Mouse (Mus musculus): ENCODE measurements around the gene Hspa1l. TPM values are rescaled to one million over a fixed set of nuclear protein-coding genes. Genes with fewer than 3 reads are reported as not detected.
"Not testable (repeated sequence)": the region's sequence is repeated elsewhere in the genome, so short reads cannot be mapped to it uniquely, and the experiment has no call there.

Gene Hspa1l
- polyA plus RNA-seq, 1 experiment from 2014 or later: 1.1 TPM

GRCm38 (mm10) chr17:35003022-35003838, 30.7 kb downstream of the Hspa1l start:
- no peak for DNase-seq (ENCODE audit: low spot score)
- Histone ChIP-seq H3K27ac (replicated peaks) (no peak overlapping the region), H3K27me3 (replicated peaks; ENCODE audit: low read depth, poor library complexity, severe bottlenecking) (no peaks in the 10 kb centered on the region), H3K9me3 (no peaks in the 10 kb centered on the region), H3K4me3 (peak overlapping the region; percentile 97), H3K4me1 (peaks cover 46% of the 10 kb centered on the region), H3K36me3 (replicated peaks) (peaks cover 65% of the 10 kb centered on the region)
- WGBS: 72% methylated on average over 9 of the region's 9 CpGs

GRCm38 (mm10) chr17:35004075-35004717, 31.7 kb downstream of the Hspa1l start:
- DNase-seq (ENCODE audit: low spot score): no peak
- WGBS: 93% methylated on average over 17 of the region's 17 CpGs
- no peaks in the 10 kb centered on the region for H3K9me3 ChIP-seq
- peaks cover 65% of the 10 kb centered on the region for H3K36me3 ChIP-seq (replicated peaks)
- H3K4me3 ChIP-seq: peak overlapping the region; percentile 6; the same call in 1 of the 2 replicates
- H3K27ac ChIP-seq (replicated peaks): no peak overlapping the region
- no peaks in the 10 kb centered on the region for H3K27me3 ChIP-seq (replicated peaks; ENCODE audit: low read depth, poor library complexity, severe bottlenecking)
- H3K4me1 ChIP-seq: peaks cover 37% of the 10 kb centered on the region

GRCm38 (mm10) chr17:35005158-35005557, 32.7 kb downstream of the Hspa1l start:
- Histone ChIP-seq H3K27me3 (replicated peaks; ENCODE audit: low read depth, poor library complexity, severe bottlenecking) (no peaks in the 10 kb centered on the region), H3K4me3 (peak overlapping the region; percentile 14; the same call in 1 of the 2 replicates), H3K36me3 (replicated peaks) (peaks cover 73% of the 10 kb centered on the region)

GRCm38 (mm10) chr17:35005902-35006301, 33.4 kb downstream of the Hspa1l start:
- not testable (repeated sequence) for H3K27me3 ChIP-seq (replicated peaks; ENCODE audit: low read depth, poor library complexity, severe bottlenecking); DNase-seq (ENCODE audit: low spot score); H3K4me3 ChIP-seq; H3K27ac ChIP-seq (replicated peaks); H3K9me3 ChIP-seq
- Histone ChIP-seq H3K36me3 (replicated peaks) (peaks cover 81% of the 10 kb centered on the region), H3K4me1 (peaks cover 28% of the 10 kb centered on the region)
- WGBS: 97% methylated on average over 4 of the region's 5 CpGs

More at GRCm38 (mm10) chr17:35005158-35005557, 32.7 kb downstream of the Hspa1l start:
- no peak for DNase-seq (ENCODE audit: low spot score)
- no peak overlapping the region for H3K27ac ChIP-seq (replicated peaks)
- peaks cover 28% of the 10 kb centered on the region for H3K4me1 ChIP-seq
- H3K9me3 ChIP-seq: no peaks in the 10 kb centered on the region
- WGBS: 93% methylated on average over 10 of the region's 10 CpGs

GRCm38 (mm10) chr17:35007387-35007991, 35.0 kb downstream of the Hspa1l start:
- peaks cover 17% of the 10 kb centered on the region for H3K4me1 ChIP-seq
- no peaks in the 10 kb centered on the region for H3K9me3 ChIP-seq
- H3K36me3 ChIP-seq (replicated peaks): peaks cover 96% of the 10 kb centered on the region
- H3K27ac ChIP-seq (replicated peaks): no peak overlapping the region
- DNase-seq (ENCODE audit: low spot score): no peak
- 94% methylated on average over 7 of the region's 7 CpGs for WGBS
- H3K27me3 ChIP-seq (replicated peaks; ENCODE audit: low read depth, poor library complexity, severe bottlenecking): no peaks in the 10 kb centered on the region
- H3K4me3 ChIP-seq: peak overlapping the region; percentile 8; the same call in 1 of the 2 replicates

- DNase-seq (ENCODE audit: low spot score): no peak
- 90% methylated on average over 7 of the region's 7 CpGs for WGBS
- H3K36me3 ChIP-seq (replicated peaks): peaks cover 99% of the 10 kb centered on the region
- H3K27ac ChIP-seq (replicated peaks): no peak overlapping the region
- no peaks in the 10 kb centered on the region for H3K4me1 ChIP-seq
- H3K4me3 ChIP-seq: no peak overlapping the region
- H3K9me3 ChIP-seq: no peaks in the 10 kb centered on the region
- no peaks in the 10 kb centered on the region for H3K27me3 ChIP-seq (replicated peaks; ENCODE audit: low read depth, poor library complexity, severe bottlenecking)
These were observed 37.1 kb downstream of the Hspa1l start for GRCm38 (mm10) chr17:35009586-35009985.

GRCm38 (mm10) chr17:35011440-35011839, 38.9 kb downstream of the Hspa1l start:
- Histone ChIP-seq H3K4me1 (no peaks in the 10 kb centered on the region), H3K36me3 (replicated peaks) (peaks cover 100% of the 10 kb centered on the region), H3K27me3 (replicated peaks; ENCODE audit: low read depth, poor library complexity, severe bottlenecking) (no peaks in the 10 kb centered on the region), H3K9me3 (no peaks in the 10 kb centered on the region), H3K27ac (replicated peaks) (no peak overlapping the region), H3K4me3 (0 out of 2 replicates have a peak overlapping the region, but pooled peaks have one; percentile 16)
- 90% methylated on average over 8 of the region's 8 CpGs for WGBS
- DNase-seq (ENCODE audit: low spot score): no peak

GRCm38 (mm10) chr17:35012430-35012829, 39.9 kb downstream of the Hspa1l start:
- 88% methylated on average over 13 of the region's 13 CpGs for WGBS
- no peak overlapping the region for H3K27ac ChIP-seq (replicated peaks)
- H3K27me3 ChIP-seq (replicated peaks; ENCODE audit: low read depth, poor library complexity, severe bottlenecking): no peaks in the 10 kb centered on the region
- no peak overlapping the region for H3K4me3 ChIP-seq
- no peaks in the 10 kb centered on the region for H3K4me1 ChIP-seq
- no peaks in the 10 kb centered on the region for H3K9me3 ChIP-seq
- peaks cover 100% of the 10 kb centered on the region for H3K36me3 ChIP-seq (replicated peaks)
- no peak for DNase-seq (ENCODE audit: low spot score)

GRCm38 (mm10) chr17:35013221-35013620, 40.7 kb downstream of the Hspa1l start:
- Histone ChIP-seq H3K27ac (replicated peaks) (no peak overlapping the region), H3K4me3 (no peak overlapping the region), H3K9me3 (no peaks in the 10 kb centered on the region), H3K27me3 (replicated peaks; ENCODE audit: low read depth, poor library complexity, severe bottlenecking) (no peaks in the 10 kb centered on the region), H3K4me1 (no peaks in the 10 kb centered on the region), H3K36me3 (replicated peaks) (peaks cover 97% of the 10 kb centered on the region)
- DNase-seq (ENCODE audit: low spot score): no peak
- 81% methylated on average over 6 of the region's 6 CpGs for WGBS

- DNase-seq (ENCODE audit: low spot score): no peak
- H3K36me3 ChIP-seq (replicated peaks): peaks cover 81% of the 10 kb centered on the region
- WGBS: 92% methylated on average over 16 of the region's 16 CpGs
- no peak overlapping the region for H3K4me3 ChIP-seq
- no peaks in the 10 kb centered on the region for H3K9me3 ChIP-seq
- no peak overlapping the region for H3K27ac ChIP-seq (replicated peaks)
- no peaks in the 10 kb centered on the region for H3K27me3 ChIP-seq (replicated peaks; ENCODE audit: low read depth, poor library complexity, severe bottlenecking)
- no peaks in the 10 kb centered on the region for H3K4me1 ChIP-seq
These were observed 42.8 kb downstream of the Hspa1l start for GRCm38 (mm10) chr17:35015296-35015695.

- DNase-seq (ENCODE audit: low spot score): no peak
- no peaks in the 10 kb centered on the region for H3K9me3 ChIP-seq
- 88% methylated on average over 12 of the region's 12 CpGs for WGBS
- H3K4me1 ChIP-seq: peaks cover 7% of the 10 kb centered on the region
- H3K27ac ChIP-seq (replicated peaks): peak within 1 kb of the TSS; percentile 16; the same call in 1 of the 2 replicates
- H3K4me3 ChIP-seq: peak within 1 kb of the TSS; percentile 11; the same call in 1 of the 2 replicates
- H3K36me3 ChIP-seq (replicated peaks): peaks cover 70% of the 10 kb centered on the region
- H3K27me3 ChIP-seq (replicated peaks; ENCODE audit: low read depth, poor library complexity, severe bottlenecking): no peaks in the 10 kb centered on the region
These were observed 43.9 kb downstream of the Hspa1l start, which contains the start of gene Vwa7 for GRCm38 (mm10) chr17:35016376-35016775. Gene Vwa7, plus strand, starts transcription at chr17:35016579.
